Mouse (Mus musculus): ENCODE measurements around the gene Ece1. TPM values are rescaled to one million over a fixed set of nuclear protein-coding genes. Genes with fewer than 3 reads are reported as not detected.
"Not testable (repeated sequence)": the region's sequence is repeated elsewhere in the genome, so short reads cannot be mapped to it uniquely, and the experiment has no call there.

The Ece1 gene
- polyA plus RNA-seq, 1 experiment from 2014 or later = 77.4 TPM

- Histone ChIP-seq H3K4me2 (no peak overlapping the region), H3K27ac (replicated peaks) (no peak overlapping the region), H3K9ac (no peak overlapping the region), H3K4me3 (no peak overlapping the region), H3K27me3 (replicated peaks) (no peaks in the 10 kb centered on the region), H3K4me1 (peaks cover 11% of the 10 kb centered on the region), H3K9me3 (peaks cover 6% of the 10 kb centered on the region), H3K36me3 (peaks cover 57% of the 10 kb centered on the region)
- no peak for ATAC-seq (ENCODE audit: extremely low read depth, insufficient number of reproducible peaks, low FRiP score, low TSS enrichment)
- 61% methylated on average over 9 of the region's 9 CpGs for WGBS
Measured at GRCm38 (mm10) chr4:137963881-137964584, 102.0 kb downstream of the Ece1 start.

GRCm38 (mm10) chr4:137964585-137964930, 102.5 kb downstream of the Ece1 start:
- WGBS = 92% methylated on average over 11 of the region's 11 CpGs
- Histone ChIP-seq H3K36me3 (peaks cover 52% of the 10 kb centered on the region), H3K4me2 (no peak overlapping the region), H3K4me1 (peaks cover 11% of the 10 kb centered on the region), H3K4me3 (no peak overlapping the region), H3K27ac (replicated peaks) (no peak overlapping the region), H3K9me3 (peaks cover 4% of the 10 kb centered on the region), H3K9ac (no peak overlapping the region), H3K27me3 (replicated peaks) (no peaks in the 10 kb centered on the region)
- no peak for ATAC-seq (ENCODE audit: extremely low read depth, insufficient number of reproducible peaks, low FRiP score, low TSS enrichment)

GRCm38 (mm10) chr4:137968203-137968602, 106.2 kb downstream of the Ece1 start:
- no peak overlapping the region for H3K9ac ChIP-seq
- ATAC-seq (ENCODE audit: extremely low read depth, insufficient number of reproducible peaks, low FRiP score, low TSS enrichment) = no peak; the same call in 1 of the 2 replicates
- peaks cover 23% of the 10 kb centered on the region for H3K36me3 ChIP-seq
- H3K4me1 ChIP-seq = no peaks in the 10 kb centered on the region
- H3K4me3 ChIP-seq = no peak overlapping the region
- H3K27ac ChIP-seq (replicated peaks) = no peak overlapping the region
- WGBS = 9% methylated on average over 9 of the region's 9 CpGs
- no peaks in the 10 kb centered on the region for H3K27me3 ChIP-seq (replicated peaks)
- no peaks in the 10 kb centered on the region for H3K9me3 ChIP-seq
- H3K4me2 ChIP-seq = no peak overlapping the region

GRCm38 (mm10) chr4:137970623-137971199, 108.7 kb downstream of the Ece1 start:
- H3K9ac ChIP-seq; H3K27me3 ChIP-seq (replicated peaks); H3K27ac ChIP-seq (replicated peaks); H3K4me3 ChIP-seq; ATAC-seq (ENCODE audit: extremely low read depth, insufficient number of reproducible peaks, low FRiP score, low TSS enrichment); H3K4me1 ChIP-seq; H3K4me2 ChIP-seq; H3K36me3 ChIP-seq; H3K9me3 ChIP-seq: not testable (repeated sequence)
- WGBS = no CpG with 5 or more reads among the region's 11 CpGs

- not testable (repeated sequence) for H3K4me2 ChIP-seq; H3K4me3 ChIP-seq; H3K36me3 ChIP-seq; H3K27ac ChIP-seq (replicated peaks); H3K9ac ChIP-seq; H3K4me1 ChIP-seq; H3K9me3 ChIP-seq; H3K27me3 ChIP-seq (replicated peaks)
- WGBS = no CpG with 5 or more reads among the region's 11 CpGs
- ATAC-seq (ENCODE audit: extremely low read depth, insufficient number of reproducible peaks, low FRiP score, low TSS enrichment) = peak; percentile 44; the same call in 1 of the 2 replicates
Measured at GRCm38 (mm10) chr4:137974856-137975432, 112.9 kb downstream of the Ece1 start.

GRCm38 (mm10) chr4:137979066-137979644, 117.1 kb downstream of the Ece1 start:
- not testable (repeated sequence) for H3K27ac ChIP-seq (replicated peaks); ATAC-seq (ENCODE audit: extremely low read depth, insufficient number of reproducible peaks, low FRiP score, low TSS enrichment); H3K9me3 ChIP-seq; H3K4me1 ChIP-seq; H3K4me3 ChIP-seq; H3K27me3 ChIP-seq (replicated peaks); H3K36me3 ChIP-seq; H3K9ac ChIP-seq; H3K4me2 ChIP-seq
- no CpG with 5 or more reads among the region's 11 CpGs for WGBS

GRCm38 (mm10) chr4:137982869-137983268, 120.8 kb downstream of the Ece1 start:
- WGBS = 72% methylated on average over 1 of the region's 1 CpGs
- H3K9ac ChIP-seq = no peak overlapping the region
- H3K9me3 ChIP-seq = no peaks in the 10 kb centered on the region
- H3K4me1 ChIP-seq = peaks cover 5% of the 10 kb centered on the region
- ATAC-seq (ENCODE audit: extremely low read depth, insufficient number of reproducible peaks, low FRiP score, low TSS enrichment) = no peak
- H3K27ac ChIP-seq (replicated peaks) = no peak overlapping the region
- no peak overlapping the region for H3K4me3 ChIP-seq
- H3K36me3 ChIP-seq = no peaks in the 10 kb centered on the region
- H3K27me3 ChIP-seq (replicated peaks) = no peaks in the 10 kb centered on the region
- no peak overlapping the region for H3K4me2 ChIP-seq

- no peak overlapping the region for H3K27ac ChIP-seq (replicated peaks)
- H3K36me3 ChIP-seq = no peaks in the 10 kb centered on the region
- H3K4me3 ChIP-seq = no peak overlapping the region
- no peaks in the 10 kb centered on the region for H3K27me3 ChIP-seq (replicated peaks)
- 34% methylated on average over 10 of the region's 10 CpGs for WGBS
- peak overlapping the region; percentile 16; the same call in 1 of the 2 replicates for H3K4me2 ChIP-seq
- no peak for ATAC-seq (ENCODE audit: extremely low read depth, insufficient number of reproducible peaks, low FRiP score, low TSS enrichment)
- no peak overlapping the region for H3K9ac ChIP-seq
- peaks cover 5% of the 10 kb centered on the region for H3K4me1 ChIP-seq
- no peaks in the 10 kb centered on the region for H3K9me3 ChIP-seq
Measured at GRCm38 (mm10) chr4:137984212-137984611, 122.2 kb downstream of the Ece1 start.

- Histone ChIP-seq H3K9me3 (no peaks in the 10 kb centered on the region), H3K4me1 (peaks cover 5% of the 10 kb centered on the region), H3K36me3 (no peaks in the 10 kb centered on the region), H3K27me3 (replicated peaks) (no peaks in the 10 kb centered on the region), H3K4me2 (no peak overlapping the region), H3K27ac (replicated peaks) (no peak overlapping the region), H3K9ac (no peak overlapping the region), H3K4me3 (no peak overlapping the region)
- 73% methylated on average over 5 of the region's 5 CpGs for WGBS
- ATAC-seq (ENCODE audit: extremely low read depth, insufficient number of reproducible peaks, low FRiP score, low TSS enrichment) = no peak
Measured at GRCm38 (mm10) chr4:137984746-137985145, 122.7 kb downstream of the Ece1 start.

- Histone ChIP-seq H3K36me3 (no peaks in the 10 kb centered on the region), H3K4me1 (peaks cover 5% of the 10 kb centered on the region), H3K9me3 (no peaks in the 10 kb centered on the region), H3K27ac (replicated peaks) (no peak overlapping the region), H3K4me2 (no peak overlapping the region), H3K27me3 (replicated peaks) (peaks cover 8% of the 10 kb centered on the region; the same call in 1 of the 2 replicates), H3K9ac (no peak overlapping the region), H3K4me3 (no peak overlapping the region)
- ATAC-seq (ENCODE audit: extremely low read depth, insufficient number of reproducible peaks, low FRiP score, low TSS enrichment) = no peak
- WGBS = 87% methylated on average over 5 of the region's 5 CpGs
Measured at GRCm38 (mm10) chr4:137989426-137989825, 127.4 kb downstream of the Ece1 start.

GRCm38 (mm10) chr4:137990433-137990832, 128.4 kb downstream of the Ece1 start:
- H3K4me2 ChIP-seq = no peak overlapping the region
- WGBS = 77% methylated on average over 4 of the region's 4 CpGs
- H3K27ac ChIP-seq (replicated peaks) = no peak overlapping the region
- H3K9me3 ChIP-seq = no peaks in the 10 kb centered on the region
- no peaks in the 10 kb centered on the region for H3K36me3 ChIP-seq
- H3K4me3 ChIP-seq = no peak overlapping the region
- H3K4me1 ChIP-seq = peaks cover 14% of the 10 kb centered on the region
- H3K9ac ChIP-seq = no peak overlapping the region
- H3K27me3 ChIP-seq (replicated peaks) = peaks cover 8% of the 10 kb centered on the region; the same call in 1 of the 2 replicates
- no peak for ATAC-seq (ENCODE audit: extremely low read depth, insufficient number of reproducible peaks, low FRiP score, low TSS enrichment)
